Mouse (Mus musculus) heart, embryonic 12.5 days (tissue): ENCODE data around the gene Pgf. TPM values are rescaled to one million over a fixed set of nuclear protein-coding genes. Genes with fewer than 3 reads are reported as not detected.

Experiments used
- ATAC-seq: fragments of 200-750 bp; cut with Nextera tagmentation; 2 replicates; pipeline ENCODE4 v1.8.0; 2017; ENCODE audit warnings: moderate TSS enrichment, moderate library complexity; ENCODE audit not compliant: insufficient number of reproducible peaks, low FRiP score
- H3K27ac ChIP-seq: fragments of 300-500 bp; sonication (generic); 2 replicates; pipeline ENCODE4 v1.5.1; 2016; ENCODE audit warnings: mild to moderate bottlenecking, moderate library complexity; ENCODE audit not compliant: poor library complexity, severe bottlenecking
- H3K27me3 ChIP-seq: fragments of 300-500 bp; sonication (generic); replicated peaks from 2 replicates; pipeline ENCODE4 v1.6.1; 2016; ENCODE audit warnings: mild to moderate bottlenecking, moderate library complexity
- H3K36me3 ChIP-seq: fragments of 300-500 bp; sonication (generic); 2 replicates; pipeline ENCODE4 v1.6.1; 2016; ENCODE audit warnings: mild to moderate bottlenecking, moderate library complexity
- H3K4me1 ChIP-seq: fragments of 300-500 bp; sonication (generic); replicated peaks from 2 replicates; pipeline ENCODE4 v1.6.1; 2016; ENCODE audit warnings: mild to moderate bottlenecking
- H3K4me2 ChIP-seq: fragments of 300-500 bp; sonication (generic); 2 replicates; pipeline ENCODE4 v1.6.1; 2016; ENCODE audit warnings: mild to moderate bottlenecking, moderate library complexity
- H3K4me3 ChIP-seq: fragments of 300-500 bp; sonication (generic); 2 replicates; pipeline ENCODE4 v1.5.1; 2016; ENCODE audit warnings: mild to moderate bottlenecking
- H3K9ac ChIP-seq: fragments of 300-500 bp; sonication (generic); 2 replicates; pipeline ENCODE4 v1.6.1; 2016; ENCODE audit warnings: mild to moderate bottlenecking, moderate library complexity
- H3K9me3 ChIP-seq: fragments of 300-500 bp; sonication (generic); replicated peaks from 2 replicates; pipeline ENCODE4 v1.6.1; 2016; ENCODE audit warnings: mild to moderate bottlenecking, moderate library complexity
- WGBS: fragments of 180-500 bp; shearing (Covaris S2); methylation state at CpG from one replicate; pipeline ENCODE4 v1.1.7; 2016; 5-methylcytosine and 5-hydroxymethylcytosine counted together
- polyA plus RNA-seq: library from polyadenylated mRNA; unstranded; fragments of >200 nt; fragmentation: Nextera tagmentation; extraction: Ambion mirVana; gene quantifications from 2 replicates; pipeline ENCODE4 v1.2.1, GENCODE M21; 2016

The Pgf gene
- polyA plus RNA-seq, 1 experiment from 2014 or later = 8.3 TPM

DNA sequence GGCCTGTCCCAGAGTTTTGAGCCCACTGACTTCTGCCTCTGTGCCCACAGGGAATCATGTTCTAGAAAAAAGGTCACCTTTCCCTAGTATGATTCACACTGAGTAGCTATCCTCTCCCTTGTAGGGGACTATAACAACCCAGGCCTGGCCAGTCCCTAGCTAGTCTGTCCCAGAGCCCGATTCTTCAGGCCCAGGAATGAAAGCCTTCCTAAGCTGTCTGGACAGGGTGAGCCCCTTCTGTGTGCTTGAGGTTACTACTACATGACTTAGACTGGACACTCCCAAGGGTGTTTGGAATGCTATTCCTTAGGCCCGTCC is 24.2 kb upstream of the Pgf start:
- Histone ChIP-seq H3K4me3 (no peak overlapping the region), H3K9me3 (no peaks in the 10 kb centered on the region), H3K27ac (no peak overlapping the region), H3K36me3 (no peaks in the 10 kb centered on the region), H3K4me1 (peaks cover 39% of the 10 kb centered on the region), H3K4me2 (no peak overlapping the region), H3K9ac (no peak overlapping the region), H3K27me3 (0 out of 2 replicates have a peak, but pooled peaks cover 10% of the 10 kb centered on the region)
- 59% methylated on average over 2 of the region's 2 CpGs for WGBS
- ATAC-seq = no peak

DNA sequence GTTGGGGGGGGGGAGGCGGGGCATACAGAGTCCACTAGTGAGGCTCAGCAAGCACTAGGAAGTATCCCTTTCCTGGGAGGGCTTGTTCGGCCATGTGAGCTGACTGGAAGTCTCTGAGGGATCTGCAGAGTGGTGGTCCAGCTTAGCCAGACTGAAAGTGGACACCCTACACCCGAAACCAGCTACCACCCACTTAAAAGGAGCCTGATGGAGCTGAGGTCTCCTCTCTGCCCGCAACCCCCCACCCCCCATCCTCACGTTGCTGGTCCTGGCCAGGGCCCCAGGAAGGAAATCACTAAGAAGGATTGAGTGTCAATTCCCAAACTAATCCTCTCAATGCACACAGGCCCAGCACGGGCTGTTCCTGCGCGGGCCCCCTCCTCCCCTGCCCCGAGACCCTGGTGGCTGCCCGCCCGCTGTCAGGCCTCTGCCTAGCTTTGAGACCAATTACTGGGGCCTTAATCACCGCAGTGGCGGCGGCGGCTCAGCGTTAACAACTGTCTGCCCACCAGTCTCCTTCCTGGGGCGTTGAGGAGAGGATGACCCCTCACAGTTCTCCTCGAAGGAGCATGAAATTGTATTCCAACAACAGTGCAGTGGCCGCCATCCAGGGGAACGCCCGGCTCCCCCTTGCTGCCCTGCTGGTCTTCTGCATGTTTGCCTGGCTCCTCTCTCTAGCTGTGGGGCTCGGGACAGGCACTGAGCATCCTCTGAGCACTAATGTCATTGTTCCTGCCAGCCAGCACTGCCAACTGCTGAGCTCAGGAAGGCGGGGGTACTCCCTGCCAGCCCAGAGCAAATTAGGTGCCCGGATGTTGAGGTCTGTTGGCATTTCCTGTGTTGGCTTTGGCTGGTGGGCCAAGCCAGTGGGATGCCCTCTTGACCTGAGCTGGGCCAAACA is 23.6 kb upstream of the Pgf start:
- no peak for ATAC-seq
- no peaks in the 10 kb centered on the region for H3K9me3 ChIP-seq
- 39% methylated on average over 24 of the region's 24 CpGs for WGBS
- H3K4me3 ChIP-seq = no peak overlapping the region
- 0 out of 2 replicates have a peak, but pooled peaks cover 10% of the 10 kb centered on the region for H3K27me3 ChIP-seq
- no peak overlapping the region for H3K27ac ChIP-seq
- no peak overlapping the region for H3K9ac ChIP-seq
- H3K36me3 ChIP-seq = no peaks in the 10 kb centered on the region
- H3K4me1 ChIP-seq = peaks cover 45% of the 10 kb centered on the region
- H3K4me2 ChIP-seq = no peak overlapping the region

DNA sequence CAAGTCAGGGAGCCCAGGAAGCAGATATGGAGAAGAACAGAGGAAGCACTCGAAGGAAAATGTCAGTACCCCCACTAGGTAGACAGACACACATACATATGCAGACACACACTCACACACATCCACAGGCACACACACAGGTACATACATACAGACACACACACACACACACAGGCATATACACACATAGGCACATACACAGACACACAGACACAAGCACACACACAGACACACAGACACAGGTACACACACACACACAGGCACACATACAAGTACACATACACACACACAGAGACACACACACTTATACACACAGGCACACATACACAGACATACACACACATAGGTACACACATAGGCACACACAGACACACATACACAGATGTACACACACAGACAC is 22.4 kb upstream of the Pgf start:
- Histone ChIP-seq H3K4me3 (no peak overlapping the region), H3K4me1 (peaks cover 55% of the 10 kb centered on the region), H3K4me2 (no peak overlapping the region), H3K27ac (no peak overlapping the region), H3K9ac (no peak overlapping the region), H3K9me3 (no peaks in the 10 kb centered on the region), H3K36me3 (no peaks in the 10 kb centered on the region), H3K27me3 (0 out of 2 replicates have a peak, but pooled peaks cover 10% of the 10 kb centered on the region)
- WGBS = 57% methylated on average over 1 of the region's 1 CpGs
- no peak for ATAC-seq

DNA sequence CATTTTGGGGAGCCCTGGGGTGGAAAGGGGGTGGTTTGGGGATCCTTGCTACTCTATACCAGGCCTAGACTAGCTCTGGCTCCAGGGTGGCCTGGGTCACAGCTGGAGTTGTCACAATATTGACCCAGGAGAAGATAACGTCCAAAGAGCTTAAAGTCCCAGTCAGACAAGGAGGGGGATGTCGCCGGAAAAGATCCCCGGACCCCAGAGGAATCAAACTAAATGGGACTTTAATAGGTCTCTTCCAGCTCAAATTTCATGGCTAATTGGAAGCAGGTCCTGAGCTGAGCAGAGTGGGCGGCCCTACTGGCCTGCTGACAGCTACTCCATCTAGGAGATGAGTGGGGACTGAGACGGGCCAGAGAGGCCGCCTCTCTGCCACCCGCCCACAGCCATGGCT is 20.3 kb upstream of the Pgf start:
- no peaks in the 10 kb centered on the region for H3K9me3 ChIP-seq
- no peaks in the 10 kb centered on the region for H3K36me3 ChIP-seq
- ATAC-seq = no peak
- H3K9ac ChIP-seq = no peak overlapping the region
- peaks cover 63% of the 10 kb centered on the region for H3K4me1 ChIP-seq
- H3K27ac ChIP-seq = no peak overlapping the region
- H3K4me3 ChIP-seq = no peak overlapping the region
- WGBS = 38% methylated on average over 8 of the region's 8 CpGs
- H3K27me3 ChIP-seq = peaks cover 15% of the 10 kb centered on the region; the same call in 1 of the 2 replicates
- no peak overlapping the region for H3K4me2 ChIP-seq

DNA sequence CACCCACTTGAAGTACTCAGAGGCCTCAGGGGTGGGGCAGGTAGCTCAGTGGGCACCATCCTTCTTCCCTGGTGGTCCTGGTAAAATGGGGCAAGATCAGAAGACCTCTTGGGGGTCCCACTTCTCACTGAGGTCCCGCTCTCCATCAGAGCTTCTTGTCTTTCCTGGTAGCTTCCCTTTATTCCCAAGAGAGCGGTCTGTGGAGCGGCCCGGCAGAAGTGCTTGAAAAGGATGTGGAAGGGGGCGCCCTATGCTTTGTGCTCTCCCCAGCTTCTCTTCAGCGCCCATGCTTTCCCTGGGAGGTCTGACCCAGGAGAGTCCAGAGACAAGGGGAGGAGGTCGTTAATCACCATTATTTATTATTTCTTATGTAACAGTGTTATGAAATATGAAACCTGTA is 19.8 kb upstream of the Pgf start:
- Histone ChIP-seq H3K27me3 (peaks cover 21% of the 10 kb centered on the region; the same call in 1 of the 2 replicates), H3K9ac (no peak overlapping the region), H3K9me3 (no peaks in the 10 kb centered on the region), H3K4me3 (no peak overlapping the region), H3K36me3 (no peaks in the 10 kb centered on the region), H3K27ac (no peak overlapping the region), H3K4me1 (peaks cover 68% of the 10 kb centered on the region), H3K4me2 (no peak overlapping the region)
- no peak for ATAC-seq
- 76% methylated on average over 7 of the region's 7 CpGs for WGBS

DNA sequence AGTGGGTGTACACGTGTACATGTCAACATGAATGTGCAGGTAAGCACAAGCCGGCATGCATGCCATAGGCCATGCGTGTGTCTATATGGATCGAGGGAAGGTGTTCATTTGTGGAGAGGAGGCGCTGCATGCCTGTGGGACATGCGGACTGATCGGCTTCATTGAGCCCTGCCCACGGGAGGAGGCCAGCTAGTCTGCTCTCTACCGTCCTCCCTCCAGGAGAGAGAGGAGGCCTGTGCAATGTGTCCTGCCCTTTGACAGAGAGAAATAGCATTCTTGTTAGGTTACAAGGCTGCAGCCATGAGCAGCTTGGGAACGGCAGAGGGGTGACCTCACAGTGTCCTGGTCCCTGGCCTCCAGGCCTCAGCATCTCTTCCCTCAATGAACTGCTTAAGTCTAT is 18.6 kb upstream of the Pgf start:
- no peak for ATAC-seq
- Histone ChIP-seq H3K9me3 (no peaks in the 10 kb centered on the region), H3K9ac (no peak overlapping the region), H3K27me3 (peaks cover 24% of the 10 kb centered on the region; the same call in 1 of the 2 replicates), H3K4me3 (no peak overlapping the region), H3K4me2 (no peak overlapping the region), H3K4me1 (peaks cover 59% of the 10 kb centered on the region), H3K36me3 (no peaks in the 10 kb centered on the region), H3K27ac (no peak overlapping the region)
- WGBS = 69% methylated on average over 10 of the region's 10 CpGs

DNA sequence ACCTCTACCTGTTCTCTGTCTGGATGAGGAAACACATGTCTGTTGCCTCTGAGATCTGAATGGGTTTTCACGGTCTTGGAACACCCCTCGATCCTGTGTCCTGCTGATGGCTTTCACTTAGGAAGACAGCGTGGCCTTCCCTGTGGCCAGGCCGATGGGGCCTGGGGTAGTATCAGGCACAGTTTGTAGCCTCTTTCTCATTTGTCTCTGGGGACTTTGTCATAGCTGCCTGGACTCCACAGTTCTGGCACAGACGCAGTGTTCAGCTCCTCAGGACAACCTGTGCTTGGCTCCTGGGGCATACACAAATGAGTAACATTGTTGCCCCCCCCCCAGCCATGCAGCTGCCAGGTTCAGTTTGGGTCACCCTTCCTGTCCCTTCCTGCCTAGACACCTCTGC is 17.5 kb upstream of the Pgf start:
- ATAC-seq = no peak
- Histone ChIP-seq H3K36me3 (no peaks in the 10 kb centered on the region), H3K9me3 (no peaks in the 10 kb centered on the region), H3K27me3 (peaks cover 20% of the 10 kb centered on the region; the same call in 1 of the 2 replicates), H3K27ac (no peak overlapping the region), H3K4me3 (no peak overlapping the region), H3K9ac (no peak overlapping the region), H3K4me1 (peaks cover 48% of the 10 kb centered on the region), H3K4me2 (no peak overlapping the region)
- 78% methylated on average over 5 of the region's 5 CpGs for WGBS

DNA sequence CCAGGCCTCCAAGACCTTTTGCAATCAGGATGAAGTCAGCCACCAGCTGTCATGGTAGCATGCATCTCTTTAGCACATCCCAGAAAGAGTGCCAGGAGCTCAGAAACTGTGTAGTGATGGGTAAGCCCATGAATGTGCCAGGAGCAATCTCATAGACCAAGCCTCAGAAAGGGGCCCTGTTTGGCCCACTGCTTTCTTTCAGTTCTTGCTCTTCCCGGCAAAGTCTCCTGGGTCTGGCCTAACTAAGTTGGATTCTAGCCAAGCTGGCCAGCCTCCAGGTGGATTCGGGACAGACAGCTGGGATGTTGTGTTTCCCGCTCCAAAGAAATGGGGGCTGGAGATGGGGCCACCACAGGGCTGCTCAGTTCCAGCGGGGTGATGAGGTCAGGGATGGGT is 17.0 kb upstream of the Pgf start:
- WGBS = 24% methylated on average over 4 of the region's 4 CpGs
- Histone ChIP-seq H3K9me3 (no peaks in the 10 kb centered on the region), H3K4me1 (peaks cover 48% of the 10 kb centered on the region), H3K27me3 (peaks cover 16% of the 10 kb centered on the region; the same call in 1 of the 2 replicates), H3K4me2 (no peak overlapping the region), H3K27ac (no peak overlapping the region), H3K36me3 (no peaks in the 10 kb centered on the region), H3K9ac (no peak overlapping the region), H3K4me3 (no peak overlapping the region)
- ATAC-seq = no peak

DNA sequence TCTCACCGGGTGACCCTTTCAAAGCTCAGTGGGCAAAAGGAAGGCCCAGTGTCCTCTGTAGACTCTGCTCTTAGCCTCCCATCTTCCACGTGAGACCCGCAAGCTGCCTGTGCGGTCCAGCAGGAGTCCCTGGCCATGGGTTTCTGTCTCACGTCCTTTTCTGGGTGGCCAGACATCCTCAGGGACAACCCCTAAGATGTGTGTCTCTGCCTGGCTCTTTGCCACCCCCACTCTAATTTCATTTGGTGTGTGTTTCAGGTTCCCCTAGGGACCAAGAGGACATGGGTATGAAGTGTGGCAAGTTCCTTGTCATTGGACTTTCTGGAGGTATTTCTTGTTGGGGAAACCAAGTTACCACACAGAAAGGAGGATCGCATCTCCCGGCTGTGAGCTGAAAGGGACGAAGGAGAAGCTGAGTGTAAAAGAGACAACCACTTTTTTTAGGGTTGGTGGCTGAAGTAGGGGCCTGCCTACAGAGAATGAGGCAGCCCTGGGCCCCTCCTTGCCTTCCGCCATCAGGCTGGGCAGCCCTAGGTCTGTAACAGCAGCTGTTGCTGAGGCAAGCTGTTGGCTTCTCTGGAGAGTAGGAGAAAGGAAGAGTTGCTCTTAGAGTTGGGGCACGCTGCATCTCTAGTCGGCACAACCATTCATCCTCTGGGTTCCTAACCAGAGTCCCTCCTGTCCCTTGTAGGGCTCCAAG is 16.5 kb upstream of the Pgf start:
- no peaks in the 10 kb centered on the region for H3K36me3 ChIP-seq
- no peak overlapping the region for H3K4me3 ChIP-seq
- no peaks in the 10 kb centered on the region for H3K9me3 ChIP-seq
- H3K4me1 ChIP-seq = peaks cover 48% of the 10 kb centered on the region
- H3K4me2 ChIP-seq = no peak overlapping the region
- 87% methylated on average over 11 of the region's 11 CpGs for WGBS
- no peak for ATAC-seq
- no peak overlapping the region for H3K9ac ChIP-seq
- H3K27me3 ChIP-seq = peaks cover 14% of the 10 kb centered on the region; the same call in 1 of the 2 replicates
- no peak overlapping the region for H3K27ac ChIP-seq

DNA sequence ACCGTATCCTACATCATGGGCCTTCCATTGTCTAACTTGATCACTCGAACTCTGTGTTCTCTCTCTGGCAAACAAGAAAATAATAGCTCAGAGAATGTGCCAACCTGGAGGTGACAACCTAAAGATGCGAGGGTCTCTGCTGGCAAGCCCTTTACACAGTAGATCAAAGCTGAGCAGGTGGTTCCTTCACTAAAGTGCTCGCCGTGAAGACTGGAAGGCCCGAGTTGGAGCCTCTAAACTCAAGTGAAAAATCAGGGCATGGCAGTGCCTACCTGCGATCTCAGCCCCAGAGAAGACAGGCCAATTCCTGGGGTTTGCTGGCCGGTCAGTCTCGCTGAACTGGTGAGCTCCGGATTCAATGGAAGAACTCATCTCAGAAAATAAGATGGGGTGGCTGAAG is 15.6 kb upstream of the Pgf start:
- Histone ChIP-seq H3K4me1 (peaks cover 47% of the 10 kb centered on the region), H3K36me3 (no peaks in the 10 kb centered on the region), H3K9ac (no peak overlapping the region), H3K9me3 (no peaks in the 10 kb centered on the region), H3K4me2 (no peak overlapping the region), H3K4me3 (no peak overlapping the region), H3K27me3 (peaks cover 14% of the 10 kb centered on the region; the same call in 1 of the 2 replicates), H3K27ac (no peak overlapping the region)
- WGBS = 85% methylated on average over 10 of the region's 10 CpGs
- no peak for ATAC-seq

DNA sequence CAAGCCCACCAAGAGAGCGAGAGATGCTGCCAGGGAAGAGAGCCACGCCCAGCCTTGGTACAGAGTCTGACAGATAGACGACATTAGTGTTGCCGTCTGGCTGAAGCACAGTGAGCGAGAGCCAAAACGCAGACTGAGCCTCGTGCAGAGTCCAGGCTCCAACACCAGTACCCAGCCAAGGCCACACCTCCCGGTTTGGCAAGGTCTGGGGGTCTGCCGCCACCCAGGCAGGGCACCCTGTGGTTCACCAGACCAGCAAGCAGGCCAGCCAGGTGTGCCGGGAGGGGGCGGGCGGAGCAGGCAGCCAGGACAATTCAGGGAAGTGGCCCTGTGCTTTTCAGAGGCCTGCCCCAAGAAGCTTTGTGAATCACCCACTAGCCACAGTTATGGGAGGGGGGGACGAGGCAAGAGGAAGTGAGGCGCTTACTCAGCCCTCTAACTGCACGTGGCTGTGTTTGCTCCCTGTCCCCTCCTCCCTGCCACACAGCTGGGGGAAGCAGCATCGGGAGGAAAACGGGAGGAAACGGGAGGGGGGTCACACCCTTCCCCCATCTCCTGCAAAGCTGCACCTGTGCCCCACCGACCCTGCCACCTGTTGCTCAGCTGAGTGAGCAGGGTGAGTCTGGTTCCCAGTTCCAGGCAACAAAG is 15.0 kb upstream of the Pgf start:
- H3K9me3 ChIP-seq = no peaks in the 10 kb centered on the region
- WGBS = 27% methylated on average over 19 of the region's 19 CpGs
- peak; percentile 42; the same call in 1 of the 2 replicates for ATAC-seq
- peaks cover 41% of the 10 kb centered on the region for H3K4me1 ChIP-seq
- no peak overlapping the region for H3K27ac ChIP-seq
- H3K36me3 ChIP-seq = no peaks in the 10 kb centered on the region
- H3K27me3 ChIP-seq = peaks cover 14% of the 10 kb centered on the region; the same call in 1 of the 2 replicates
- no peak overlapping the region for H3K4me3 ChIP-seq
- peak overlapping the region; percentile 7; the same call in 1 of the 2 replicates for H3K4me2 ChIP-seq
- no peak overlapping the region for H3K9ac ChIP-seq
